Mouse (Mus musculus) embryonic fibroblast, embryonic 13.5 days (primary cell): ENCODE data around the gene Gm47841.

Source experiments
- CTCF ChIP-seq: IDR thresholded peaks from 2 replicates; pipeline ENCODE4 v1.5.1; 2011; ENCODE audit warnings: mild to moderate bottlenecking, control low read depth, low read length, moderate library complexity, borderline replicate concordance; ENCODE audit not compliant: insufficient read depth
- POLR2A ChIP-seq: IDR thresholded peaks from 2 replicates; pipeline ENCODE4 v1.6.1; 2011; ENCODE audit warnings: low read depth, mild to moderate bottlenecking, control low read depth, low read length, moderate library complexity

DNA sequence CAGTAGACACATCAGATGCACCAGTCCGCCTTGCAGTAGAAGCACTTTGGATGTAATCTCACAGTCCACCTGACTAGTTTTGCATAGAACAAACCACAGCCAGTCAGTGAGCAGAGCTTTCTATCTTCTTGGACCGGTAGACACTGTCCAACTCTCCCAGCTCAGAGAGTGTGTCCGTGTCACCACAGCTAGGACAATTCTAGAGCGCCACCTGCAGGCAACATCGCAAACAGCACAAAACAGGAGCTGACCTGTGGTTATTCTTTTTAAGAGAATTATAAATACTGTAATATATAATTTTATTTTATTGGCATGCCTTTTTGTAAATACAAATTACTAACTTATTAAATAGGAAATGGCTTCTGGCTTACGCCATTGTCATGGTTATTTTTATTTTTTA, 4.6 kb downstream of the Gm47841 start:
- peak; percentile 73; the same call in 1 of the 2 replicates for TF ChIP-seq CTCF
- no peak for TF ChIP-seq POLR2A
